Mouse (Mus musculus) embryonic facial prominence, embryonic 11.5 days (tissue): Measurements from ENCODE around the gene Igfals. TPM values are rescaled to one million over a fixed set of nuclear protein-coding genes. Genes with fewer than 3 reads are reported as not detected.

ENCODE experiments used
- ATAC-seq: fragments of 200-750 bp; cut with Nextera tagmentation; replicated peaks from 2 replicates; pipeline ENCODE4 v1.8.0; 2017; ENCODE audit warnings: low read depth; ENCODE audit not compliant: insufficient number of reproducible peaks, low FRiP score, low TSS enrichment
- DNase-seq: peaks from one replicate; pipeline ENCODE4 v3.0.0-alpha.2; 2015; ENCODE audit warnings: low spot score
- H3K27ac ChIP-seq: fragments of 300-500 bp; sonication (generic); replicated peaks from 2 replicates; pipeline ENCODE4 v1.5.1; 2014; ENCODE audit warnings: mild to moderate bottlenecking, low read depth, low read length, control low read depth
- H3K27me3 ChIP-seq: fragments of 300-500 bp; sonication (generic); 2 replicates; pipeline ENCODE4 v1.6.1; 2014; ENCODE audit warnings: mild to moderate bottlenecking, low read length, moderate library complexity, mixed read lengths; ENCODE audit not compliant: control insufficient read depth, insufficient read depth
- H3K36me3 ChIP-seq: fragments of 300-500 bp; sonication (generic); replicated peaks from 2 replicates; pipeline ENCODE4 v1.6.1; 2014; ENCODE audit warnings: low read depth, mild to moderate bottlenecking, low read length, moderate library complexity, mixed read lengths; ENCODE audit not compliant: control insufficient read depth, insufficient read depth
- H3K4me1 ChIP-seq: fragments of 300-500 bp; sonication (generic); 2 replicates; pipeline ENCODE4 v1.6.1; 2014; ENCODE audit warnings: low read length, mixed read lengths; ENCODE audit not compliant: control insufficient read depth, insufficient read depth
- H3K4me2 ChIP-seq: fragments of 300-500 bp; sonication (generic); 2 replicates; pipeline ENCODE4 v1.6.1; 2014; ENCODE audit warnings: low read depth, mild to moderate bottlenecking, control low read depth, low read length, moderate library complexity
- H3K4me3 ChIP-seq: fragments of 300-500 bp; sonication (generic); 2 replicates; pipeline ENCODE4 v1.5.1; 2014; ENCODE audit warnings: low read depth, low read length, control low read depth
- H3K9ac ChIP-seq: fragments of 300-500 bp; sonication (generic); replicated peaks from 2 replicates; pipeline ENCODE4 v1.6.1; 2014; ENCODE audit warnings: mild to moderate bottlenecking, control low read depth, low read length
- H3K9me3 ChIP-seq: fragments of 300-500 bp; sonication (generic); replicated peaks from 2 replicates; pipeline ENCODE4 v1.6.1; 2016; ENCODE audit warnings: mild to moderate bottlenecking, low read length, inconsistent platforms, mixed read lengths; ENCODE audit not compliant: control insufficient read depth
- WGBS: fragments of 180-500 bp; shearing (Covaris S2); extraction: QIAGEN DNeasy Blood & Tissue Kit; methylation state at CpG from one replicate; pipeline ENCODE4 v1.1.7; 2014; 5-methylcytosine and 5-hydroxymethylcytosine counted together
- polyA plus RNA-seq: library from polyadenylated mRNA; unstranded; fragments of >200 nt; fragmentation: Nextera tagmentation; extraction: Ambion mirVana; gene quantifications from 2 replicates; pipeline ENCODE4 v1.2.1, GENCODE M21; 2014

Gene Igfals
- polyA plus RNA-seq, 1 experiment from 2014 or later, result 0.14 TPM

DNA sequence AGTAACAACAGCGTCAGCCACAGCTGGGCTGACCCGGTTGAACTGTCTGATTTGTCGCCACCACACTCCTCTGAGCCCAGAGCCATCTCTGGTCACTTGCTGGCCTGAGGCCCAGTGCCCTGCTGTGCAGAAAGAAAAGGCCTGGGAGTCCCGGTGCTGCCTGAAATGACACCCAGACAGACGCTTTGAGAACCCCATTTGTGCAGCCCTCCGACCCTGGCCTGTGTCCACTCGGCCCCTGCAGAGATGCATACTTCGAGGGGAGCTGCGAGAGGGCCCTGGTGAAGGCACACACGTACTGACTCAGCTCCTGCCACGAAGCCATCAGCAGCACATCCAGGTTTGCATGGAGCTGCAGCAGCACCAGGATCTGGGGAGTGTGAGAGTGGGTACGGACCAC, 27.0 kb downstream of the Igfals start:
- ATAC-seq, result no peak

DNA sequence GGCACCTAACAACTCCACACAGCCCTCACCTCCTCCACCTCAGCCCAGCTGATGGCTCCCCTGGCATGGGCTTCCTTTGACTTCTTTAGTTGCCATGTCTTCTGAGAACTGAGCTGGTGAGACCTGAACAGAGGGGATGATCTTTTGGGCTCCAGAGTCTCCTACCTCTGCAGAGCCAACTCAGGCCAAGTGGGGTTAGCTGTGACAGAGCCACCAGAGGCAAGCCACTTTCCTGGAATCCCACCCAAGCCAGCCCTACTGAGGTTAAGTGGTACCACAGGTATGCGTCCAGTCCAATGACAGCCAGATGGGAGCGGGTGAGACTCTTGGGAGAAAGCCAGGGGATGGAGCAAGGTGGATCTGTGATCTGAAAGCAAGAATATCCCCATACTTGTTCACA, 27.5 kb downstream of the Igfals start:
- H3K4me3 ChIP-seq, result no peak overlapping the region; the same call in none of the 2 replicates
- H3K4me2 ChIP-seq, result no peak overlapping the region
- H3K9ac ChIP-seq, result no peak overlapping the region
- no peak for ATAC-seq
- WGBS, result 90% methylated on average over 2 of the region's 2 CpGs
- no peaks in the 10 kb centered on the region for H3K27me3 ChIP-seq
- no peaks in the 10 kb centered on the region for H3K9me3 ChIP-seq
- no peak overlapping the region for H3K27ac ChIP-seq
- no peak for DNase-seq
- peaks cover 3% of the 10 kb centered on the region for H3K36me3 ChIP-seq
- H3K4me1 ChIP-seq, result peaks cover 9% of the 10 kb centered on the region

More for the DNA sequence above, 27.0 kb downstream of the Igfals start:
- Histone ChIP-seq H3K4me3 (no peak overlapping the region; the same call in 1 of the 2 replicates), H3K27ac (no peak overlapping the region), H3K36me3 (peaks cover 3% of the 10 kb centered on the region), H3K4me1 (peaks cover 9% of the 10 kb centered on the region), H3K9ac (no peak overlapping the region), H3K27me3 (no peaks in the 10 kb centered on the region), H3K4me2 (no peak overlapping the region), H3K9me3 (no peaks in the 10 kb centered on the region)
- no peak for DNase-seq
- 84% methylated on average over 12 of the region's 12 CpGs for WGBS

DNA sequence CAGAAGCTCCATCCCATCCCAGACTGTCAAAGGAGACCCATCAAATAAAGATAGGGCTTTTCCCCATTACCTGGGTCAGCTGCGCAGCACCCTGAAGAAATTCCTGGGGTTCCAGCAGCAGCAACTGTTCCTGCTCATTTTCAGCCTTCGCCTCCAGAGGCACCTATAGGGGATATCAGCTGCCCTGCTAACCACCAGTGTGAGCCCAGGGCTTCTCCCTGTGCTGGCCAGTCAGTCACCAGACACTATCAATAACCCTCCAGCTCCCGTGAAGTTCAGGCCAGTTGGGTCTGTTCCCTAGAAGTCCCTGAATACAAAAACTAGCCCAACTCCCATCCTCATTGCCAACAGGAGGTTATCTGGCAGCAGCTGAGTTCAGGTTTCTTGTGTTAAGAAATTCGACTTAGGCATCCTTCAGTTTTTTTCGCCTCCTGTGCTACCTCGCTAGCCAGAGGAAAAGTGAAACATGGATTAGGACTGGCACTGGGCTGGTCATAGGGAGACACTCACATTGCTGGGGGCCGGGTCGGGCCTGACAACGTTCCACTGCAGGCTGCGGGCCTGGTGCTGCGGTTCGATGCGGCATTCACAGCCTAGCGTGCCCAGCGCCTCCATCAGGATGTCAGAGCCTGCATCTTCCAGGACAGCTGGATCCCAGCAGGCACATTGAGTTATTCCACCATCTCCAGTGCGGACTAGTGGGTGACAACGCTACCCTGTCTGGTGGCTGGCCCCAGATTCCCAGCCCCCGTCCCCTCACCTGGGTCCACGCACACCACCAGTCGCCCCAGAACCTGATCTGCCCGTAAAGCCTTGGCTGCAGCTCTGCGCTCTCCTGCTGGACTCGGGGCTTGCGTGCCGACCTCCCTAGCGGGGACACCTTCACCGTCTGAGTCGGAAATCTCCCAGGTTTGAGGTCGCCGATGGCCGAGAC, 28.5 kb downstream of the Igfals start:
- H3K4me1 ChIP-seq, result peaks cover 9% of the 10 kb centered on the region
- no peaks in the 10 kb centered on the region for H3K27me3 ChIP-seq
- peaks cover 12% of the 10 kb centered on the region for H3K36me3 ChIP-seq
- H3K9ac ChIP-seq, result peak overlapping the region; percentile 84
- H3K9me3 ChIP-seq, result no peaks in the 10 kb centered on the region
- ATAC-seq (no peak), DNase-seq (no peak)
- peak overlapping the region; percentile 89 for H3K4me3 ChIP-seq
- WGBS, result 10% methylated on average over 31 of the region's 31 CpGs
- peak overlapping the region; percentile 62 for H3K27ac ChIP-seq
- H3K4me2 ChIP-seq, result peak overlapping the region; percentile 95

DNA sequence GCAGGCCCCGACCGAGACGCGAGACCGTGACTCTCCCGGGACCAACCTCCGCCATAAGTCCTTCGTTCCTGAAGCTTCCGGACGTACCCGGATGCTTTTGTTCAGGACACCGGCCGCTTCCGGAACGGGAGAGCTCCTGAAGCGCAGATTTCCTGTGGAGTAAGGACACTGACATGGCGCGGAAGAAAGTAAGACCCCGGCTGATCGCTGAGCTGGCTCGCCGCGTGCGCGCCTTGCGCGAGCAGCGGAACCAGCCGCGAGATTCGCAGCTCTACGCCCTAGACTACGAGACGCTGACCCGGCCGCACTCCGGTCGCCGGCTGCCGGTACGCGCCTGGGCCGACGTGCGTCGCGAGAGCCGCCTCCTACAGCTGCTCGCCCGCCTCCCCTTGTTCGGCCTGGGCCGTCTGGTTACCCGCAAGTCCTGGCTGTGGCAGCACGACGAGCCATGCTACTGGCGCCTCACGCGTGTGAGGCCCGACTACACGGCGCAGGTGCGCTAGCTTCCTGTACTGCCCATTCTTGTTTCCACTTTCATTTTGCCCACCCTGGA, 29.3 kb downstream of the Igfals start, which contains the start of the genes Eme2 and Mrps34:
Eme2 (minus strand) TSS at position 93 of the 553 bp plus-strand sequence.
Mrps34 (plus strand) TSS at position 122 of the 553 bp plus-strand sequence.
- DNase-seq, result peak; percentile 92
- peak within 1 kb of the TSS; percentile 89 for H3K4me3 ChIP-seq
- no peaks in the 10 kb centered on the region for H3K9me3 ChIP-seq
- WGBS, result under 1% methylated on average over 61 of the region's 62 CpGs
- peaks cover 9% of the 10 kb centered on the region for H3K4me1 ChIP-seq
- no peaks in the 10 kb centered on the region for H3K27me3 ChIP-seq
- H3K27ac ChIP-seq, result peak within 1 kb of the TSS; percentile 62
- peak within 1 kb of the TSS; percentile 84 for H3K9ac ChIP-seq
- H3K36me3 ChIP-seq, result peaks cover 16% of the 10 kb centered on the region
- peak within 1 kb of the TSS; percentile 95 for H3K4me2 ChIP-seq
- ATAC-seq, result 0 out of 2 replicates have a peak, but pooled peaks have one; percentile 20

DNA sequence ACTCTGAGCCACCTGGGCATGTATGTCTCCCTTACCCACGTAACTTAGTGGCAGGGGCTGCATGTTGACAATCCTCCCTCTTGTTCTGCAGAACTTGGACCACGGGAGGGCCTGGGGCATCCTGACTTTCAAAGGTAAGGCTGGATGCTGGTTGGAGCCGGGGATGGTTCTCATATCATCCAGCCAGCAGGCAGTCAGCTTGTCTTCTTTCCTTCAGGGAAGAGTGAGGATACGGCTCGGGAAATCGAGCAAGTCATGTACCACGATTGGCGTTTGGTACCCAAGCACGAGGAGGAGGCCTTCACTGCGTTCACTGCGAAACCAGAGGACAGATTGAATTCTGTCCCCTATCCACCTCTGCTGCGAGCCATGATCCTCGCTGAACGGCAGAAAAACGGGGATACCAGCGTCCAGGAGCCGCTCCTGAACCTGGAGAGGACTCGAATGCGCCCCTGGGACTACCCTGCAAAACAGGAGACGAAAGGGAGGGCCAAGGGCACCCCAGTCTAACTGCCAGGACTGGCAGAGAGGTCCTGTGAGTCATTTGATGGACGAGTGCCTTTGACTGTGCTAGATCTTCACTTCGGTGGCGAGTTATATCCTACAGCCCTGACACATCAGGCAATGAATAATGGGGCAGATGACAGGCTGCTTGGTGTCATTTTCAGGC, 29.9 kb downstream of the Igfals start:
- Histone ChIP-seq H3K4me2 (peak overlapping the region; percentile 95), H3K9ac (peak overlapping the region; percentile 84), H3K4me3 (peak overlapping the region; percentile 89), H3K36me3 (peaks cover 20% of the 10 kb centered on the region), H3K27ac (peak overlapping the region; percentile 62; the same call in 1 of the 2 replicates), H3K9me3 (no peaks in the 10 kb centered on the region), H3K4me1 (peaks cover 9% of the 10 kb centered on the region), H3K27me3 (no peaks in the 10 kb centered on the region)
- no peak for ATAC-seq
- DNase-seq, result no peak
- 13% methylated on average over 23 of the region's 23 CpGs for WGBS

DNA sequence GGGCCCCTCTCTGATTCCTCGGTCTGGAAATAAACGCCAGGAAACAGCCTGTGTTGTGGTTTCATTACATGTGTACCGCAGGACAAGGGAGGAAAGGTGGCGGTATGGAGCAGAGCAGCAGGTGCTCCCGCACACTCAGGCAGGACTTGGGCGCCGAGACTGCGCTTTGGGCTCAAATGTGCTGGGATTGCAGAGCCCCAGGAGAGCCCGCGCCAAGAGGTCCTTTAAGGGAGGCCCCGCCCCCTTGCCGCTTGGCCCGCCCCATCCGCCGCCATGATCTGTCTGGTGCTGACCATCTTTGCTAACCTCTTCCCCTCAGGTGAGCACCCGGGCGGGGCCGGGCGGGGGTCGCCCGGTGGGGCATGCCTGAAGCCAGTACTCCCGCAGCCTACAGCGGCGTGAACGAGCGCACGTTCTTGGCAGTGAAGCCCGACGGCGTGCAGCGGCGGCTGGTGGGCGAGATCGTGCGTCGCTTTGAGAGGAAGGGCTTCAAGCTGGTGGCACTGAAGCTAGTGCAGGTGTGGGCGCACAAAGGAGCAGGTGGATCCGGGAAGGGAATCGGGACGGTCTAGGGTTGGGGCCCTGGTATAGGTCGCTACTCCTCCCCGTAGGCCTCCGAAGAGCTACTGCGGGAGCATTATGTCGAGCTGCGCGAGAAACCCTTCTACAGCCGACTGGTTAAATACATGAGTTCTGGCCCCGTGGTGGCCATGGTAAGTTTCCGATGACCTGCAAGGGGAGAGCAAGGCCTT, 30.6 kb downstream of the Igfals start, which contains the start of gene Nme3:
Nme3 (plus strand) TSS at position 260 of the 752 bp plus-strand sequence.
- DNase-seq, result peak; percentile 77
- peak; percentile 58 for ATAC-seq
- Histone ChIP-seq H3K9ac (peak within 1 kb of the TSS; percentile 84), H3K36me3 (peaks cover 26% of the 10 kb centered on the region), H3K4me2 (peak within 1 kb of the TSS; percentile 95), H3K4me3 (peak within 1 kb of the TSS; percentile 89), H3K27me3 (no peaks in the 10 kb centered on the region), H3K27ac (peak within 1 kb of the TSS; percentile 62; the same call in 1 of the 2 replicates), H3K4me1 (peaks cover 9% of the 10 kb centered on the region), H3K9me3 (no peaks in the 10 kb centered on the region)
- 2% methylated on average over 50 of the region's 50 CpGs for WGBS

DNA sequence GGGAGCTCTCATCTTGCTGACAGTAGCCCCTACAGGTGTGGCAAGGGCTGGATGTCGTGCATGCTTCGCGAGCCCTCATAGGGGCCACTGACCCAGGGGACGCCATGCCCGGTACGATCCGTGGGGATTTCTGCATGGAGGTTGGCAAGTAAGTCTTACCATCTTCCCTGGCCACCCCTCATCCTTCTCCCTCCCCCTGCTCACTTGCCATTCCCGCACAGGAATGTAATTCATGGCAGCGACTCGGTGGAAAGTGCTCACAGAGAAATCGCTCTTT, 31.1 kb downstream of the Igfals start:
- no peak for ATAC-seq
- Histone ChIP-seq H3K27me3 (no peaks in the 10 kb centered on the region), H3K36me3 (peaks cover 26% of the 10 kb centered on the region), H3K9ac (peak overlapping the region; percentile 84), H3K9me3 (no peaks in the 10 kb centered on the region), H3K4me3 (peak overlapping the region; percentile 89), H3K27ac (no peak overlapping the region), H3K4me1 (peaks cover 9% of the 10 kb centered on the region), H3K4me2 (peak overlapping the region; percentile 95)
- no peak for DNase-seq
- WGBS, result 46% methylated on average over 11 of the region's 11 CpGs
